Mouse (Mus musculus): ENCODE measurements around the gene Igflr1.

GRCm38 (mm10) chr7:30581547-30581946 is 16.3 kb downstream of the Igflr1 start:
- no peak for TF ChIP-seq CTCF (IDR thresholded peaks at IDR 0.05)
- no peak for TF ChIP-seq POLR2A (IDR thresholded peaks at IDR 0.05; ENCODE audit: insufficient read depth, low read depth, low read length)
- TF ChIP-seq EP300 (IDR thresholded peaks at IDR 0.05; ENCODE audit: insufficient read depth, low read depth, low read length): no peak

Data from heart, adult 2 months (tissue).